Mouse (Mus musculus): Measurements from ENCODE around the gene Top3b.
"Not testable (repeated sequence)": the region's sequence is repeated elsewhere in the genome, so short reads cannot be mapped to it uniquely, and the experiment has no call there.

The Top3b gene

GRCm38 (mm10) chr16:16870617-16871331 is at the start of gene Top3b, which contains the start of gene Vpreb1:
TSS of gene Top3b (plus strand) at chr16:16870736.
TSS of gene Vpreb1 (minus strand) at chr16:16870843.
- in situ Hi-C loops (cut with MboI; ENCODE audit: low pct_unique_long_range_greater_than_20kb in 1 of 2, low sequenced_read_pairs in 2 of 2, unreplicated experiment in 1 of 2): no loop called here

DNA sequence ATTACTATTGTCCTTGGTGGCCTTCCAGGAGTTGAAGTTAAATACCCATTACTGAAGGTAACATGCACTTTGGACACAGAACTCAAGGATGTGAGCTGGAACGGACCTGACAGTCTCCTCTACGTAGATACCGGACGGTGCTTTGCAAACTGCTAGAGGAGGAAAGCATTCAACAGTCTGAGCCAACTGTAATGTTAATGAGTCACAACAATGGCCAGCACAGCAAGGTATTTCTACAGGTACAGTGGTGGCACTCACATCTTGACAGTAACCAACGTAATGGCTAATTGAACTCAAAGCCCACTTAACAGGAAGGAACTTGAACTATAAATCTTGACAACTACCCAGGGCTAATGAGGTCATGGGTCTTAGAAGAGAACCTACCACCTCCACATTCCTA is 45.1 kb upstream of the Top3b start:
- in situ Hi-C loops (cut with MboI; ENCODE audit: low pct_unique_long_range_greater_than_20kb in 1 of 2, low sequenced_read_pairs in 2 of 2, unreplicated experiment in 1 of 2): no loop called here

DNA sequence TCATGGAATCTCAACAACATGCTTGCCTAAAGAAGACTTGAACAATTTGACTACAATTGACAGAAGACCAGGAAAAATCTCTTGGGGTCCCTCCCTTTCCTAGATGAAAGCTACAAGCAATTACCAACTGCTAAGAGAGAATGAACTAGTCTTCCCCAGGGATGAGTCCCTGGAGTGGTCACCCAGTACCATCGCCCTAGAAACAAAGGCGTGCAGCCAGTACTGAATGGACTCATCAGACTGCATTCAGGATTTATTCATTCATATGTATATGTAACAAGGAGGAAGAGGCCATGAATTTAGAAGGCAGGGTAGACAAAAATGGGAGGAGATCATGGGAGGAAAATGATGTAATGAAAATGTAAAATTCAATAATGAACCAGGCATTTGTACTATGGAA is 44.3 kb upstream of the Top3b start:
- in situ Hi-C loops (cut with MboI; ENCODE audit: low pct_unique_long_range_greater_than_20kb in 1 of 2, low sequenced_read_pairs in 2 of 2, unreplicated experiment in 1 of 2): no loop called here

- in situ Hi-C loops (cut with MboI; ENCODE audit: low pct_unique_long_range_greater_than_20kb in 1 of 2, low sequenced_read_pairs in 2 of 2, unreplicated experiment in 1 of 2): no loop called here
Measured at GRCm38 (mm10) chr16:16828757-16829615, 41.5 kb upstream of the Top3b start, which contains the start of gene Spag6l. TSS of gene Spag6l (minus strand) at chr16:16829456.

- in situ Hi-C loops (cut with MboI; ENCODE audit: low pct_unique_long_range_greater_than_20kb in 1 of 2, low sequenced_read_pairs in 2 of 2, unreplicated experiment in 1 of 2): no loop called here
Measured at GRCm38 (mm10) chr16:16829671-16830070, 40.9 kb upstream of the Top3b start.

DNA sequence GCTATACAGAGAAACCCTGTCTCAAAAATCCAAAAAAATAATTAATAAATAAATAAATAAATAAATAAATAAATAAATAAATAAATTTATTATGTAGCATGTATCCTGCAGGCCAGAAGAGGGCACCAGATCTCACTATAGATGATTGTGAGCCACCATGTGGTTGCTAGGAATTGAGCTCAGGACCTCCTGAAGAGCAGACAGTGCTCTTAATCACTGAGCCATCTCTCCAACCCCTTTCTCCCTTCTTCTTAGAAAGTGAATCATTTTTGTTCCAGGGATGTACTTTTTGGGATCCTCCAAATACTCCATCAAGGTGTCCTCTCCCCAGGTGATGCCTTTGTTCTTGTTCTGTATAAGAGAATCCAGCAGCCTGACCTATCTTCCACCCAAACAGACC is 21.3 kb upstream of the Top3b start:
- in situ Hi-C loops (cut with MboI; ENCODE audit: low pct_unique_long_range_greater_than_20kb in 1 of 2, low sequenced_read_pairs in 2 of 2, unreplicated experiment in 1 of 2): no loop called here

GRCm38 (mm10) chr16:16852411-16852810 is 18.1 kb upstream of the Top3b start:
- in situ Hi-C loops (cut with MboI; ENCODE audit: low pct_unique_long_range_greater_than_20kb in 1 of 2, low sequenced_read_pairs in 2 of 2, unreplicated experiment in 1 of 2): no loop called here

- in situ Hi-C loops (cut with MboI; ENCODE audit: low pct_unique_long_range_greater_than_20kb in 1 of 2, low sequenced_read_pairs in 2 of 2, unreplicated experiment in 1 of 2): no loop called here
Measured at GRCm38 (mm10) chr16:16854836-16855235, 15.7 kb upstream of the Top3b start.

- in situ Hi-C loops (cut with MboI; ENCODE audit: low pct_unique_long_range_greater_than_20kb in 1 of 2, low sequenced_read_pairs in 2 of 2, unreplicated experiment in 1 of 2): no loop called here
Measured at GRCm38 (mm10) chr16:16855541-16855940, 15.0 kb upstream of the Top3b start.

DNA sequence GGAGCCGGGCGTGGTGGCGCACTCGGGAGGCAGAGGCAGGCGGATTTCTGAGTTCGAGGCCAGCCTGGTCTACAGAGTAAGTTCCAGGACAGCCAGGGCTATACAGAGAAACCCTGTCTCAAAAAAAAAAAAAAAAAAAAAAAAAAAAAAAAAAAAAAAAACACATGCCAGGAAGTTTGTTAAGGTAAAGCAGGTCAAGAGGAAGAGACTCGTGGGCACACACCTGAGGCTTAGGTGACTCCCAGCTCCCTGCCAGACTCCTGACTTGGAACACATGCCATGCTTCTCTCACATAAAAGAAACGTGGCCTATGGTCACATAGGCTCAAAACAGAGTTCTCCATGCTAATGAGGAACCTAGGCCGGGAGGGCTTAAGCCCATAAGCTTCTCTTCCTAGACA is 14.5 kb upstream of the Top3b start:
- in situ Hi-C loops (cut with MboI; ENCODE audit: low pct_unique_long_range_greater_than_20kb in 1 of 2, low sequenced_read_pairs in 2 of 2, unreplicated experiment in 1 of 2): not testable (repeated sequence)

DNA sequence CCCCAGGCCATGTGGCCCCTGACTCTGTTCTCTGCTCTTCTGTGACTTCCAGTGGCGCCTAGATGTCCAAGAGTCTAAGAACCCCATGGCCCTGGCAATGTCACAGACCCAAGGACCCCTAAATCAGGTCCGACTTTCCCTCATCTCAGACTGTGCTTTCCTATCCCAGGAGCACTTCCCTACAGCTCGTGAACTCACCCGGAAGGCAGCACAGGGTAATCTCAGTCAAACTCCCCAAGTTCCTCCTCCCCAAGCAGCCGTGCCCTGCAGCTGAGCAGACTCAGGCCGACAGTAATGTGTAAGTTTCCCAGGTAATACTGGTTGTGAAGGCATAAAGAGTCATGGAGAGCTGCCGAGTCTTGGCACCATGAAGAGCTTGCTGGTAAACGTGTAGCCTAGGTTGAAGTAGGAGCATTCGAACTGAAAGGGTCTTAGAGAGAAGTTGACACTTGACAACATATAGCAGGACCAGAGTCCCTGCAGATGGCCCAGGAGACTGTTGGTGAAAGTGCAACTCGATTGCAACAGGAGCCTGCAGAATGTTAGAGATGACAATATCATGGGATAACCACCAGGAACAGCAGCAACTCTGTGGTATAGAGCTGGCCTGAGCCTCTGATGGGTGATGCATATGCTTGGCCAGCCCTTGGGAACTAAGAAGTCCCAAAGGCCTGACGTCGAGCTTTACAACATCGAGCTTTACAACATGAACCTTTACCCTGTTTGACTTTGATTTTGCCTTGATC is 13.6 kb upstream of the Top3b start:
- in situ Hi-C loops (cut with MboI; ENCODE audit: low pct_unique_long_range_greater_than_20kb in 1 of 2, low sequenced_read_pairs in 2 of 2, unreplicated experiment in 1 of 2): no loop called here

DNA sequence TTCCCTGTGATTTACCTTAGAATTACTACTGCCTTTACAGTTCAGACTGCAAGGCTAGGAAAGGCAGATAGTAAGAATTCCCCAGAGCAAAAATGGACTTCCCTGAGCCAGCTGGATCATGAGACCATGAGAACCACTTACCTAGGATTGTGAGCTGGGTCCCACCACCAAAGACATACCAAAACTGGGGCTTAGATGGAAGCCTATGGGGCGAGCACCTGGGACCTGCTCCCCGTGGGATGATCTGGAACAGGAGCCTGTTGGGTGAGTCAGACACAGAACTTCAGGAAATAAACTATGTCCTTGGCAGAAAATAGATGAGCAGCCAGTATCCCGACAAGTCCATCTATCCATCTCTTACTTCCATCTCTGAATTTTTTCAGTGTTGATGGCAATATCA is 8.2 kb upstream of the Top3b start:
- in situ Hi-C loops (cut with MboI; ENCODE audit: low pct_unique_long_range_greater_than_20kb in 1 of 2, low sequenced_read_pairs in 2 of 2, unreplicated experiment in 1 of 2): no loop called here

DNA sequence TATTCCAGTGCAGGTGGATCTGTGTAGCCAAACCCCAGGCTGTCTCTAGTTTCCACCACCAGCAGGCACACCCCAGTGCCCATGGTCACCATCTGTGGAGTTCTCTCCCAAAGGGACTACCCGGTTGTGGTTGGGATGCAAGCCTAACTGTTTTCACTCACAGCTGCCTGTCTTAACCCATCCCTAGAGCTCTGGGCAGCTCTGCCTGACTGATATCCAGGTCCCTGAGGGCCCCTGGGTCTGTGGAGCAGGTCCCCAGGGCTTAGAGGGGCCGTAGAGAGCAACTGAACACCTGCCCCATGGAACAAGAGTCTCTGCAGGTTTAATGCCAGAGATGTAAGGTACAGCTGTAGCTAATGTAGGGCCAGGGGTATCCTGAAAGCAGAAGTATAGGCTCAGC is 6.6 kb upstream of the Top3b start, which contains the start of gene Igll1:
TSS of gene Igll1 (minus strand) at position 8 of the 400 bp plus-strand sequence.
- in situ Hi-C loops (cut with MboI; ENCODE audit: low pct_unique_long_range_greater_than_20kb in 1 of 2, low sequenced_read_pairs in 2 of 2, unreplicated experiment in 1 of 2): no loop called here

- in situ Hi-C loops (cut with MboI; ENCODE audit: low pct_unique_long_range_greater_than_20kb in 1 of 2, low sequenced_read_pairs in 2 of 2, unreplicated experiment in 1 of 2): no loop called here
Measured at GRCm38 (mm10) chr16:16865217-16865616, 5.3 kb upstream of the Top3b start.

- in situ Hi-C loops (cut with MboI; ENCODE audit: low pct_unique_long_range_greater_than_20kb in 1 of 2, low sequenced_read_pairs in 2 of 2, unreplicated experiment in 1 of 2): no loop called here
Measured at GRCm38 (mm10) chr16:16865696-16866561, 4.6 kb upstream of the Top3b start.

GRCm38 (mm10) chr16:16870241-16870616 is 307 bp upstream of the Top3b start:
- in situ Hi-C loops (cut with MboI; ENCODE audit: low pct_unique_long_range_greater_than_20kb in 1 of 2, low sequenced_read_pairs in 2 of 2, unreplicated experiment in 1 of 2): no loop called here

DNA sequence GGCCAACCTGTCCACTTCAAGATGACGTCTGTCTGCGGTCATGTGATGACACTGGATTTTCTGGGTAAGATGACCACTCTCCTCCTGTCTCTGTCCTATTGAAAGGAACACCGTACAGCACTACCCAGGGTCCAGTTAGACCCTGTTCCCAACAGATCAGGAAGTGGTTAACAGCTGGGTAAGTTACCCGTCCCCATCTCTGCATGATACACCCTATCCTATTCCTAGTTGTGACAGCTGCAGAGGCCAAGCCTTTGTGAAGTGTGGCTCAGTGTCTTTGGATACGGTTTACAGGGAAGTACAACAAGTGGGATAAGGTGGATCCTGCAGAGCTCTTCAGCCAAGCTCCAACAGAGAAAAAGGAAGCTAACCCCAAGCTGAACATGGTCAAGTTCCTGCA is 8.5 kb downstream of the Top3b start:
- in situ Hi-C loops (cut with MboI; ENCODE audit: low pct_unique_long_range_greater_than_20kb in 1 of 2, low sequenced_read_pairs in 2 of 2, unreplicated experiment in 1 of 2): loop anchor here in 1 of 2 experiments (25.0 kb wide), 2 partner anchors 567 to 1383 kb away; partner anchors contain the start of genes Gm49776 and Yars2

- in situ Hi-C loops (cut with MboI; ENCODE audit: low pct_unique_long_range_greater_than_20kb in 1 of 2, low sequenced_read_pairs in 2 of 2, unreplicated experiment in 1 of 2): loop anchor here in 1 of 2 experiments (25.0 kb wide), 2 partner anchors 576 to 1374 kb away; partner anchors contain the start of genes Gm49776 and Yars2
Measured at GRCm38 (mm10) chr16:16888341-16888740, 17.8 kb downstream of the Top3b start.
